Mouse (Mus musculus): ENCODE results near the gene Stil.

- TF ChIP-seq CTCF (IDR thresholded peaks at IDR 0.05; ENCODE audit: control insufficient read depth, insufficient read depth, low read length) (no peak), POLR2A (IDR thresholded peaks at IDR 0.05; ENCODE audit: borderline replicate concordance, control insufficient read depth, low read depth, low read length) (no peak)
These were observed 74.8 kb downstream of the Stil start for GRCm38 (mm10) chr4:115074789-115075188.

Data from bone marrow, adult 2 months (tissue).